Mouse (Mus musculus): ENCODE data around the gene Atp6v1a.

The Atp6v1a gene

DNA sequence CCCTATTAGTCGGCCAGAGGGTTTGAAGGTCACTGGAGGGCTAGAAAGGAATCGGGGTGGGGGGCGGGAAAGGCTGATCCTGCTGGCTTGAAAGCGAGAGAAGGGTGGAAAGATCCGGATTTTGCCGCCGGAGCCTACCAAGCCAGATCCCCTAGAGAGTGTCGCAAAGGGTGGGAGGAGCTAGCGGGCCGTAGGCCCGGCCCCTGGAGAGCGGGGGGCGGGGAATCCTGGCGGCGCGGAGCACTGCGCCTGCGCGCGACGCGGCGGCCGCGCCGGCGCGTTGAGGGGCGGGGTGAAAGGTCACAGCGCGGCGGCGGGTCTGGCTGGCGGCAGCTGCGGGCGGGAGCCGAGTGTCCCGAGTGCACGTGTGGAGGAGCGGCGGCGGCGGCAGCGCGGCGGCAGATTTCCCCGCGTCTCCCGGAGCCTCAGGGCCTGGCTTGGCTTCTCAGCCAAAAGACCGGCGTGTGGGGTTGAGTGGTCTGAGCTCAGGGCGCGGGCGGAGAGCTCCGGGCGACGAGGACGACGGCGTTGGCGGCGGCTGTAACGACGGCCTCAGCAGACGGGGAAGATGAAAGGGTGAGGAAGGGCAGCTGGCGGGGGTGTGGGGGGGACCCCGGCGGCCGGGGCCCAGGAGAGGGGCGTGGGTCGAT, at the start of gene Atp6v1a, which contains the start of gene Naa50:
Gene Atp6v1a (minus strand): TSS at position 170 of the 650 bp plus-strand sequence.
Gene Naa50 (plus strand): TSS at position 295 of the 650 bp plus-strand sequence.
- peak; percentile 78 to 79 for DNase-seq (ENCODE audit: low spot score in 2 of 2)

DNA sequence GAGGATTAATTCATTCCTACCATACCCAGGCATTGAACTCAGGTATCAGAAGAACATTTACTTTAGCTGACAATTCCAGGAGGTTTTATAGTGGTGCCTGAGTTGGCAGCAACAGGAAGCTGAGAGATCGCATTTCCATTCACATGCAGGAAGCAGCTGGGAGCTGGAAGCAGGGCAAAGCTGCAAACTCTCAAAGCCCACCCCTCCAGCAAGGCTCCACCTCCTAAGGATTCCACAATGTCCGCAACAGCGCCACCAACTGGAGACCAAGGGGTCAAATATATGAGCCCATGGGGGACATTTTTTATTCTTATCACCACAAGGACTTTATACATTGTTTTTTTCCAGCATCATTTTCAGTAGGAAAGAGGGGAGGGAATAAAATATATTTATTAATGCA, 49.3 kb upstream of the Atp6v1a start:
- no peak for DNase-seq (ENCODE audit: low spot score in 2 of 2)

GRCm38 (mm10) chr16:44187172-44187571, 47.7 kb upstream of the Atp6v1a start:
- DNase-seq (ENCODE audit: low spot score in 2 of 2) = no peak

DNA sequence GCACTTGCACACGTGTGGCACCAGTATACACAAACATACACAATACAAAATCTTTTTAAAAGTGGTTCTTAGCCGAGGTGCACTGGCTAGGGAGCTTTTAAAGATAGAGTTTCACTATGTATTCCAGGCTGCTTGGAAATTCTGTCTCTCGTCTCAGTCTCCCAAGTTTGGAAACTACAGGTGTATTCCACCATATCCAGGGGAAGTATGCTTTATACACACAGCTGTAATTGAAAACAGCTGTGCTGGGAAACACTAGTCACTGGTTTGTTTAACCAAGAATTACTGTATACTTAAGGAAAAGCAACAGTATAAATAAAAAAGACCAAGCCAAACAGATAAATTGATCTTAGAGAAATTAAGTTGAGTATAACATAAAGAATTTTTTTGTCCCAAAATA, 45.3 kb upstream of the Atp6v1a start:
- no peak for DNase-seq (ENCODE audit: low spot score in 2 of 2)

GRCm38 (mm10) chr16:44182597-44182996, 43.1 kb upstream of the Atp6v1a start:
- DNase-seq (ENCODE audit: low spot score in 2 of 2) = no peak

- DNase-seq (ENCODE audit: low spot score in 2 of 2) = no peak
Measured at GRCm38 (mm10) chr16:44178555-44178954, 39.0 kb upstream of the Atp6v1a start.

DNA sequence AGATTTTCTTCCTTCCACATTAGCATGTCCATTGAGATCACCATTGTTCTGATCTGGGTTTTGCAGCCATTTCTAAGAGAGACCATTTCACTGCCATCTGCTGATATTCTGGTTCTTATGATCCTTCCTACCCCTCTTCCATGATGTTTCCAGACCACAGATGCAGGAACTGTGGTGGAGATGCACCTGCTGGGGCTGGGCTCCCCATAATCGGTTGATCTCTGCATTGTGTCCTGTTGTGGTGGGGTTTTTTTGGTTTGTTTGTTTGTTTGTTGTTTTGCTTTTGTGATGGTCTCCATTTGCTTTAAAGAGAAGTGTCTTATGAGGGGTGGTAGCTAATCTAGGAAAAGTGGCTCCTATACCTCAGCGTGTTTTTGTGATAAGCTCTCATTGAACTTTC, 37.0 kb upstream of the Atp6v1a start:
- no peak for DNase-seq (ENCODE audit: low spot score in 2 of 2)

- no peak for DNase-seq (ENCODE audit: low spot score in 2 of 2)
Measured at GRCm38 (mm10) chr16:44175001-44175400, 35.5 kb upstream of the Atp6v1a start.

- DNase-seq (ENCODE audit: low spot score in 2 of 2) = no peak
Measured at GRCm38 (mm10) chr16:44173966-44174530, 34.5 kb upstream of the Atp6v1a start.

- DNase-seq (ENCODE audit: low spot score in 2 of 2) = peak; percentile 23 to 28
Measured at GRCm38 (mm10) chr16:44173155-44173941, 33.8 kb upstream of the Atp6v1a start, which contains the start of gene Usf3. TSS of gene Usf3 (plus strand) at chr16:44173246.

GRCm38 (mm10) chr16:44172297-44173154, 33.0 kb upstream of the Atp6v1a start:
- DNase-seq (ENCODE audit: low spot score in 2 of 2) = peak; percentile 88 to 97

GRCm38 (mm10) chr16:44168990-44169389, 29.5 kb upstream of the Atp6v1a start:
- no peak for DNase-seq (ENCODE audit: low spot score in 2 of 2)

DNA sequence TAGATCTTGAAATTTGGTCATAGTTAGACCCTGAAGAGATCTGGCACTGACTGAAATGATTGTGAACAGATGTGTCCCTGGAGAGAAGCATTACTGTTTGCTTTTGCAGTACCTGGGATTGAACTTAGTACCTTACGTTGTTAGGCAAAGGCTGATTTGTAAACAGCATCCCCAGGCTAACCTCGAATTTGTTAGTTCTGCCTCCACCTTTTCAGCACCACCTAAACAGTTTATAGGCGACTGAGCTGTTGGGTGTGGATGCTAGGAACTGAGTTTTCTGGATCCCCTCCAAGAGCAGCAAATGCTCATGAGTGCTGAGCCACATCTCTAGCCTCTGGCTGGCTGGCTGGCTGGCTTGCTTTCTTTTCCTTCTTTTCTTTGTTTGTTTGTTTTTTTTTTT, 25.7 kb upstream of the Atp6v1a start:
- no peak for DNase-seq (ENCODE audit: low spot score in 2 of 2)

DNA sequence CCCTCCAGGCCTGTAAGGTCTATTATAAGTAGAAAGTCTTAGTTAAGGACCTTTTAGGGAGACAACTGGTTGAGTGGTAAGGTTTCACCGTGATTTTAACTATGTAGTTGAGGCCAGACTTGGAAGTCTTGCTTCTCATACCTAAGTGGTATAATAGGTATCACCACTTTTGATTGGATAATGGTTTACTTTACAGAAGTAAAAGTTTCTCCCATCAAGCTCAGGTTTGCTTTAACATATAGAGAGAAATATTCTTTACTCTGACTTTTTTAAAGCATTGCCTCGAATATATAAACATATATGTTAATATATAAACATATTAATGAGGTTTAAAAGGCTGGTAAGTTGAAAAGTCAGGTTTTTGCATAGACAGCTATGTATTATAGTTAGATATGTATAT, 24.3 kb upstream of the Atp6v1a start:
- DNase-seq (ENCODE audit: low spot score in 2 of 2) = no peak

- no peak for DNase-seq (ENCODE audit: low spot score in 2 of 2)
Measured at GRCm38 (mm10) chr16:44159325-44159724, 19.8 kb upstream of the Atp6v1a start.

GRCm38 (mm10) chr16:44154497-44155057, 15.1 kb upstream of the Atp6v1a start:
- DNase-seq (ENCODE audit: low spot score in 2 of 2) = no peak

DNA sequence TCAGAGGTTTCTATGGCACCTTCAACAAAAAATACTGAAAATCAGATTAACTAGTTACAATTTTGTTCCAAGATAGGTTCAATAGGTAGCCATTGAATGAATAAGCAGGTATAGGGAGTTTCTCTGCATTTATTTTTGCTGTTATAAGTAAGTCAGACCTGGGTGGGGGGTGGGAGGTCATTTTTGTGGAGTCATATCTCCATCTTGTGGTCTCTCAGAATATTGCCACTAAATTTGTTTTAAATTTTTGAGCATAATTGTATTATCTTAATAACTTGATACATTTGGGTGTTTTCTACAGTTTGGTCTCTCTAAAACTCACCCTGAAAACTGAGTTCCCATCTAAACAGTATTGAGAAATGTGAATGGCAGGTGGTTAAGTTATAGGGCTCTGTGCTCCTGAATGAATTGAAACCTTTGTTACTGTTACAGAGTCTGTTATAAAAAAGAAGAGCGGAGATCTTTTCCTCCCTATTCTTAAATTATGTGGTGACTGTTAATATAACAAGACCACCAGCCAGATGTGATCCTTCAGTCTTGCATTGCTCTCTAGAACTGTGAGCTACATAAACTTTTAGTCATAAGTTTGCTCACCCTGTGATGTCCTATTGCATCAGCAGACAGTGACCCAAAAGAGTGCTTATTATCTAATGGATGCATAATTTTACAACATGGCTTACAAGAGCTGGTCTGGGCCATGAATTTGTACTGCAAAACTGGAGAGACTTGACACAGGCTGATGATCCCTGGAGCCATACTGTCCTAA, 9.7 kb upstream of the Atp6v1a start:
- DNase-seq (ENCODE audit: low spot score in 2 of 2) = no peak

DNA sequence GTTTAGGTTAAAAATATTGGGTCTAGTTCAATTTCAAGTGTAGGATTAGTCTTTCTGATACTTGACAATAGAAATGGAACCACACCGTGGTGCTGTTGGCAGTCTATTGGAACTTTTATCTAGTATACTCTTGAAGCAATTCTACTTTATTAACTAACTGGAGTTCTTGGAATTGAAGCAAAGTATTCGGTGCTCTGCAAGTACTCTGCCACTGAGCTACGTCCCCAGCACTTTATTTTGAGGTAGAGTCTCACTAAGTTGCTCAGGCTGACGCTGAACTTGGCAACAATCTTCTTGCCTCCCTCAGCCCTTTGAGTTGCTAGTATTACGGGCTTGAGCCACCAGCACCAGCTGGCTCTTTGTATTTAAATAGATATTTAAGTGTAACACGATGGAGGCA, 2.0 kb upstream of the Atp6v1a start:
- no peak for DNase-seq (ENCODE audit: low spot score in 2 of 2)

DNA sequence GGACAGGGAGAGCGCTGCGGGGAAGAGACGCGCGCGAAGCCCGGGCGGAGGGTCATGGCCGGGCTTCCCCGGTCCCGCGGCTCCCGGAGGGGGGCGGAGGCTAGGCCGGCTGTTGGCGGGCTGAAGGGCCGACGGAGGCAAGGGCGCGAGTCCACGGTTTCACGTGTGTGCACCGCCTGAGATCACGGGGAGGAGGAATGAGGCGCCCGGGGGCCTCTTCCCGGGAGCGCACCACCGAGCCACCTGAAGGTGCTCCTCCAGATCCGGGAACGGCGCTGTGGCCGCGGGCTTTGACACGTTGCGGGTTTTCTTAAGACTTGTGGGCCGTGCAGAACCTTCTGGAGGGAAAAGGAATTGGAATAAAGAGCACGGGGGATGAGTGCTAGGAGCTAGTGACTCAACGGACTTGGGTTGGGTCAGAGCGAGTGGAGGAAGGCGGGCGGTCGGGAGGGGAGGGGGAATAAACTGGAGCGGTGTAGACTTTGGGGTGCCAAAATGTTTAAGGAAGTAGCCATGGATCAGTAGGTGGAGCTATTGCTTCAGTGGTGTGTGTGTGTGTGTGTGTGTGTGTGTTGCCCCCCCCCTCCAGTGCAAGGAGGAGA, 782 bp upstream of the Atp6v1a start:
- peak; percentile 22 to 43 for DNase-seq (ENCODE audit: low spot score in 2 of 2)

GRCm38 (mm10) chr16:44138979-44139535, 448 bp downstream of the Atp6v1a start:
- peak; percentile 69 to 79 for DNase-seq (ENCODE audit: low spot score in 2 of 2)

Data from frontal cortex, postnatal 25 days (tissue).